Mouse (Mus musculus) ovary, adult 18-20 months (tissue): Measurements from ENCODE around the gene Stxbp5.

Experiments used
- DNase-seq: peaks from one replicate; pipeline ENCODE4 v3.0.0; 2022; ENCODE audit warnings: low spot score, mixed read lengths

The Stxbp5 gene

DNA sequence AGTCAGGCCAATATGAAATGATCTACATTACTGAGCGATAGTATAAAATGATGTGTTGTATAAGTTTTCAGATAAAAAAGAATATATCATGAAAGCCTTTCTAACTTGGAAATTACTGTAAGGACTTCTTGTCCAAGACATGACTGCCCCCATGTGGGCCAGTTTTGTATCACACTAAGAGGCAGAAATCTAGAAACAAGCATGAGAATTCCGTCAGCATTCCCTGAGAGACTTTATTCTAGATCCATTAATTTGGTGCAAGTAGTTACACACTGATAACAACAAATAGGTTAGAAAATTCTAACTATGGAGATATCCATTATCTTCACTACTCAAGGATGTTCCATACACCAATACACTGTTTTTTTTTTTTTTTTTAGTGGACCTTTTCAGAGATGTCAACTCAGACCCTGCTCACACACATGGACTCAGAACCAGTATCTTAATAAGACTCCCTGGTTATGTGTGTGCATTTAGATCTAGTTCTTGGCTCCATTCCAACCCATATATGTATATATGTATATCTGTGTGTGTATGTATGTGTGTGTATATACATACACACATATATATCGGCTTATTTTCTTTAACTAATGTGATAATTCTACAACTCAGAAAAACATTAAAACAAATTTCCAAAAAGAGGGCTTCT is 145.9 kb downstream of the Stxbp5 start:
- no peak for DNase-seq

DNA sequence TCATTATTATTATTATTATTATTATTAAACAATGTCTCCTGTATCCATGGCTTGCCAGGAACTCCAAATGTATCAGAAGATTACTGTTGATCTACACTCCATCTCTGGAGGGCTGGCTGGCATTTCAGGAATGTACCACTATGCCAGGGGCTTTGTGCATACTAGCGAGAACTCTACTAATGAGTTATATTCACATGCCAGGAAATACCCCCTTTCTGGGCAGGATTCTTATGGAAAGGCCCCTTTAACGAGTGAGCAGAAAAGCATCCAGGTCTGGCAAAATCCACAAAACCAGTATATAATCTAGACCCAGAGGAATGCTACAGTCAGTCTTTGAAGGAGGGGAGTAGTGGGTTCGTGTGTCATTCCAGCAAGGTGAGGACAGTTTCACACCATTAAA is 167.0 kb downstream of the Stxbp5 start:
- no peak for DNase-seq

DNA sequence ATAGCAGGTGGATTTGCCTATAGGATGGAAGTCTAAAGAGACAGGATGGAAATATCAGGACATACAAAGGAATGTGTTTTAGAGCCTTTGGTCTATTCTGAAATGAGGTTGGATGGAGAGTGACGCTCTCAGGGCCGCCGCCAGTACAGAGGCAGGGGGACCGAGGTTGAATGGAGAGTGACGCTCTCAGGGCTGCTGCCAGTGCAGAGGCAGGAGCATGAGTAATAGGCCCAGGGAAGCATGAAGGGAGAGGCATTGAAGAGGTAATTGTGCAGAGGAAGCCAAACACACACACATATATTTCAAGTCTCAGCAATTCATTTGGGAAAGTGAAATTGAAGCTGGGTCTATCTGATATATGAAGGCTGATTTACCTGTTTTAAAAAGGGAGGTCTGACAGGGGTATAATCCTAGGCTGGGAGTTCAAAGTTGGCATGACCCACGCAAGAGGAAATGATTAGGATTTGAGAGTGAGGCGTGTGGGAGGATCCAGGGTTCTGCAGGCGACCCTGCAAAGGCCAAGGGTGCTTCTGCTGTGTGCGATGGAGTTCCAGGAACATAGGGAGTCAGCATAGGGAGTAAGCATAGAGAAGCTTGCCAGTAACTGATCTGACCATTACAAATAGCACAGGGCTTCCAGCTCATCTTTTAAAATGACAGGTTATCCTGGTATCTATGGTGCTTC is 168.7 kb downstream of the Stxbp5 start:
- DNase-seq: no peak

DNA sequence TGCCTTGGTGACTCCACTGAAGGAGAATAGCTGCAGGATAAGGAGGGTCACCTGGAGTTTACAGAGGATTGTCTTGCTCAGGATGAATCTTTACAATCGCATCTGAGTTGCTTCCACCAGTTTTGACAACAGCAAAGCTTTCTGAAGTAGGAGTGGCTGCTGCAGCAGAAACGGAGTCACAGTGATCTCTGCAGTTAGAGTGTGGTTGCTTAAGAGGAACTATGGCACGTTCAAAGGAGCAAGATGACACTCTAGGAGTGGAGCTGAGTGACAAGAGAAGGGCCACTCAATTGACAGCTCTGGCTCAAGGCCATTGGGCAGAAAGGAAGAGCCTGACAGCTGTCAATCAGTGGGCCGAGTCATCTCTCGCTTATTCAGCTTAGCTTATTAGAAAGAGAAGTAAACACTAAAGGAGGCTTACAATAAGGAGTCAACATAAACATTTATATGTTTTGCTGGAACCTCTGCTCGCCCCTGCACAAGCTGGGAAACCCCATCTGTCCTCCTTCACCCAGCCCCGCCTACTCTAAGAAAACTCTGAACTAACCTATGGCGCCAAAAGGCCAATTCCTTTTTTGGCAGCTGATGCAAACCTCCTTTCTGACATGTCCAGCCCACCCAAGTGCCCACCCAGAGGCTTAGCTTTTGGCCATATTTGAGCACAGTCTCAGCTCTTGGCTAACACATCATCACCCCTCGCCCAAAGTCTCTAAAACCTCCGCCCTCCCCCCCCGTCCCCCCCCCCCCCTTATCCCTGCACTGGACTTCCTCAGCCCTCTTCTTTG is 178.2 kb downstream of the Stxbp5 start:
- no peak for DNase-seq

DNA sequence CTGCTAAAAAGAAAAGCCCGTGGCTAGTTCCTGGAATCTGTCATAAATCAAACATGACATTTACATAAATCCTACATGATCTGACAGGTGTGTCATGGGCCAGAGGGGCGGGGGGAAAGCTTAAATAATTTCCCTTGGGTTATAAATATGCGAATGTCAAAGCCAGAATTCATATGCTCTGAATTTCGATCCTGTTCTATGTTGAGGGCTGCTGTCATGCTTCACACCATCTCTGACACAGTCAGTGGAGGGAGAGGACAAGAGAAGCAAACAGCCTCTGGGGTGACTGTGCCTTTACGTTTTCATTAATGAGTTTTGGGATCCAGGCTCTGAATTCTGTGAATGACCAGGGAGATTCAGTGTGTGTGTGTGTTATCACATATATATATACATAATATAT is 180.9 kb downstream of the Stxbp5 start:
- no peak for DNase-seq

DNA sequence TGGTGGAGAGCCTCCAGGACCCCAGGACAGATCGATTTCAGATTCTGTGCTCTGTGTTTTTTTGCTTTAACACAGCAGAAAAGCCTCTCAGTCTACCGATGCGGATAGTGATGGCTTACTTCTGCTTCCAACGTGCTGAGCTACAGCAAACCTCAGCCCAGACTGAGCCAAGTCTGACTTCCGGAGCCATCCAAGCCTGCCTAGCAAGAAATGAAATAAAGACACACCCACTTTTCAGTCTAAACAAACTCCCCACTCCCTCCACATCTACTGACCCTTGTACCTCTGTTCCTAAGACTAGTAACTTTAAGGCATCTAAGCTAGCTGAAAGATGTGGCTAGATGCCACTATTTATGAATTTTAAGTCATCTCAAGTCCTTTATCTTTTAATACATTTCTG is 182.8 kb downstream of the Stxbp5 start:
- no peak for DNase-seq
